Mouse (Mus musculus) heart, adult 2 months (tissue): Measurements from ENCODE around the gene Rbpj. TPM values are rescaled to one million over a fixed set of nuclear protein-coding genes. Genes with fewer than 3 reads are reported as not detected.
A peak's percentile ranks its signal among the peaks of the same experiment; 100 is the strongest.

Experiments used
- DNase-seq, 2 experiments: peaks; one replicate each; pipeline ENCODE4 v3.0.0; 2021
- H3K27ac ChIP-seq: fragments of 200-600 bp; 2 replicates; pipeline ENCODE4 v1.8.1; 2022
- H3K27me3 ChIP-seq: fragments of 200-500 bp; 2 replicates; pipeline ENCODE4 v1.6.1; 2012; ENCODE audit warnings: mild to moderate bottlenecking, low read length, inconsistent platforms, mixed read lengths; ENCODE audit not compliant: control insufficient read depth, insufficient read depth
- H3K36me3 ChIP-seq: fragments of 200-500 bp; 2 replicates; pipeline ENCODE4 v1.6.1; 2012; ENCODE audit warnings: low read length, inconsistent platforms; ENCODE audit not compliant: control insufficient read depth, insufficient read depth
- H3K4me1 ChIP-seq: fragments of 200-500 bp; 2 replicates; pipeline ENCODE4 v1.6.1; 2011; ENCODE audit warnings: low read length; ENCODE audit not compliant: control insufficient read depth, insufficient read depth
- H3K4me3 ChIP-seq: fragments of 200-600 bp; 2 replicates; pipeline ENCODE4 v1.8.1; 2022
- H3K79me2 ChIP-seq: fragments of 200-500 bp; replicated peaks from 2 replicates; pipeline ENCODE4 v1.6.1; 2012; ENCODE audit warnings: mild to moderate bottlenecking, inconsistent platforms, low read length, moderate library complexity, mixed read lengths; ENCODE audit not compliant: control insufficient read depth, insufficient read depth
- H3K9ac ChIP-seq: fragments of 200-500 bp; 2 replicates; pipeline ENCODE4 v1.6.1; 2012; ENCODE audit warnings: low read depth, mild to moderate bottlenecking, control low read depth, inconsistent platforms, low read length, mixed read lengths
- CTCF ChIP-seq: fragments of 200-600 bp; IDR thresholded peaks from 2 replicates; pipeline ENCODE4 v1.8.1; 2022; ENCODE audit warnings: antibody characterized with exemption, mild to moderate bottlenecking, moderate library complexity
- EP300 ChIP-seq: fragments of 200-500 bp; IDR thresholded peaks from 2 replicates; pipeline ENCODE4 v1.6.1; 2011; ENCODE audit warnings: low read depth, low read length, control low read depth; ENCODE audit not compliant: insufficient read depth
- POLR2A ChIP-seq: fragments of 200-500 bp; IDR thresholded peaks from 2 replicates; pipeline ENCODE4 v1.6.1; 2011; ENCODE audit warnings: mild to moderate bottlenecking, low read depth, low read length, control low read depth; ENCODE audit not compliant: insufficient read depth
- WGBS: fragments of 180-500 bp; shearing (Covaris S2); methylation state at CpG from one replicate; pipeline ENCODE4 v1.1.7; 2018; 5-methylcytosine and 5-hydroxymethylcytosine counted together
- intact Hi-C: fragments of 180-260 bp; cut with DNase I; formaldehyde crosslinking; loops from one replicate; pipeline ENCODE4 v1.15.1; 2025
- polyA plus RNA-seq: library from polyadenylated mRNA; depleted of rRNA; stranded (reverse); fragments of >200 nt; gene quantifications from 2 replicates; pipeline ENCODE4 v1.2.3, GENCODE M21; 2012
- total RNA-seq, 2 experiments: library from RNA; stranded (reverse); gene quantifications; 2 replicates each; pipeline ENCODE4 v1.2.3; 2021

Gene Rbpj
- total and polyA plus RNA-seq, 3 experiments, result 13.5 to 29.6 (median 22.1) TPM

DNA sequence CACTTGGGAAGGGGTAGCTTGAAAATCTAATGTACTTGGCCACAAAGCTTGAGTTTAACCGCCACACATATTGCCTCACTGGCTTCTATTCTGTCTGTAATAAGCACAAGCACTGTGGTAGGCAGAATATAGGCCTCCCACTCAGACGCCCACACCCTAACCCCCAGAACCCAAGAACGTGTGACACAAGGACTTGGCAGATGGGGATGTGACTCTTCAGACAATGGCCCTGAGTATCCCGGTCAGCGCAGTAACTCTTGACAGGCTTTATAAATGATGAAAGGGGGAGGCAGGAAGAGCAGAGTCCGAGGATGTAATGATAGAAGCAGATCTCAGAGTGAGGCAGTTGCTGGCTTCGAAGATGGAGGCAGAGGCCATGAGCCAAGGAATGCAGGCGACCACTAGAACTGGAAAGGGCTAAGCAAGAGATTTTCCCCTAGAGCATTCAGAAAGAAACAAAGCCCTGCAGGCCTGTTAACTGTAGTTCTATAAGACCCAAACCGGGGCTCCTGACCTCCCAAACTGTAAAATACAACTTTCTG is 20.1 kb downstream of the Rbpj start:
- Histone ChIP-seq H3K36me3 (no peaks in the 10 kb centered on the region), H3K4me1 (peaks cover 5% of the 10 kb centered on the region; the same call in 1 of the 2 replicates), H3K27ac (no peak overlapping the region), H3K27me3 (no peaks in the 10 kb centered on the region), H3K9ac (no peak overlapping the region), H3K4me3 (no peak overlapping the region), H3K79me2 (no peaks in the 10 kb centered on the region)
- intact Hi-C loops, result no loop called here
- WGBS, result 64% methylated on average over 9 of the region's 9 CpGs
- DNase-seq, result no peak
- TF ChIP-seq POLR2A (no peak), EP300 (no peak), CTCF (no peak)

DNA sequence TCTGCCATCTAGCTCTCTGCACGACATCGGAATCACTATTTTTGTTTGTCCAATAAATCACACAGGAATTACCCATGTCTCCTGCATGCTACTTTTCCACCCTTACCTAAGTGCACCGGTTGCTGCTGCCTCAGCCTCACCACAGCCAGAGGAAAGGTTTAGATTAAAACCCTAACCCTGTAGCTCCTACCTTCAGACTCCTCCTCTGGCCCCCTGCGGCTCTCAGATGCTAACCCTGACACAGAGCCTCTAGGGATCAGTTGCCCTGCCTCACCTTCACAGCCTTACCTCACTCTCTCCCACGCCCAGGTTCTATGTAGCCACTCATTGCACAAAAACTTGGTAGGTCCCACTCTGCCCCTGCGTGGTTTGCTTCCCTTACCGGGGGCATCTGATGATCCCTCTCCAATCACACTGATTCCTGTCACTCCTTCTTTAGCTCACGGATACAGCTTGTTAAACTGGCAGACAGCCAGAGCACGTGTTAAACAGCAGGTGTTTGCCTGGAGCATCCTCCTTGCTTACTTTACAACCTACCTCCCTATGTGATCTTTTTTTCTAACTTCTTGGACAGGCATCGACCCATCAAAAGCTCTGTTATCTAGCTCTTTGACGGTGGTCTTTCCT is 21.1 kb downstream of the Rbpj start:
- Histone ChIP-seq H3K27ac (no peak overlapping the region), H3K36me3 (no peaks in the 10 kb centered on the region), H3K4me3 (no peak overlapping the region), H3K79me2 (no peaks in the 10 kb centered on the region), H3K4me1 (peaks cover 3% of the 10 kb centered on the region; the same call in 1 of the 2 replicates), H3K27me3 (no peaks in the 10 kb centered on the region), H3K9ac (no peak overlapping the region)
- 46% methylated on average over 11 of the region's 11 CpGs for WGBS
- intact Hi-C loops, result no loop called here
- DNase-seq, result no peak
- TF ChIP-seq EP300, result no peak
- no peak for TF ChIP-seq POLR2A

DNA sequence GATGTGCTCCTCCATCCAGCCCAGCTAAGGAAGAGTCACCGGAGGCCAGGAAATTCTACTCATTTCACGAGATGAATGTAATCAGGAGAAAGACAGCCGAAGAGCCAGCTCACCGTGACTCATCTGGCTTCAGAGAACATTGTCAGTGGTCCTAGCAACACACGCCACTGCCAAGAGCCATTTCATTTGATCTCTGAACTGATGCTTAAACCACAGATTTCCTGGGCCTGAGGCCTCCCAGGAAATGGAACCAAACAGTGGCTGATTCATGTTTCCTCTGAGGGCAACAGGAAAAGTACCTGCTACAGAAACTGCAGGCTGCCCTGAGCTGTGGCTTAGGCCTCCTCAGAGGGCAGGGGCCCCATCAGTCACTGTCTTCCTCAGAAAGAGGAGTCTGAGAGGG is 24.7 kb downstream of the Rbpj start:
- Histone ChIP-seq H3K9ac (no peak overlapping the region), H3K4me3 (no peak overlapping the region), H3K36me3 (no peaks in the 10 kb centered on the region), H3K27me3 (no peaks in the 10 kb centered on the region), H3K79me2 (no peaks in the 10 kb centered on the region), H3K4me1 (peaks cover 3% of the 10 kb centered on the region; the same call in 1 of the 2 replicates), H3K27ac (no peak overlapping the region)
- TF ChIP-seq CTCF (no peak), EP300 (no peak), POLR2A (no peak)
- 30% methylated on average over 5 of the region's 5 CpGs for WGBS
- peak in 1 of 2 experiments; percentile 45 for DNase-seq
- intact Hi-C loops, result no loop called here

DNA sequence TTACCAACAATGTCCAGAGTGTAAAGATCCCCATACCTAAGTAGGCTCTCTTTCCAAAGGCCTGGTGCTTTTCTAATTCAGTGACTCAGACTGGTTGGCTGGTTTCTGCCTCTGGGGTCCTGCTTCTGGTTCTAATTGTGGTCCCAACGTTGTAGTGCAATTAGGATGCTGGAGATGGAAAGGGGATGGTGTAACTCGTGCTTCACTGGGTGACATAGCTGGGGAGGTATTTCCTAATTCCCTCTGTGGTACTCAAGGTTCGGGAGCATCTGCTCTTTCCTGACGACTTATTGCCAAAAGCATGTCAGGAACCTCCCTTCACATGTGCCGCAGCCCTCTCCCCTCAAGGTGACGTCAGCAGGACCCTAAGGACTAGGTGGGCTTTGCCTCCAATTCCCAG is 27.8 kb downstream of the Rbpj start:
- intact Hi-C loops, result no loop called here
- WGBS, result 59% methylated on average over 6 of the region's 6 CpGs

DNA sequence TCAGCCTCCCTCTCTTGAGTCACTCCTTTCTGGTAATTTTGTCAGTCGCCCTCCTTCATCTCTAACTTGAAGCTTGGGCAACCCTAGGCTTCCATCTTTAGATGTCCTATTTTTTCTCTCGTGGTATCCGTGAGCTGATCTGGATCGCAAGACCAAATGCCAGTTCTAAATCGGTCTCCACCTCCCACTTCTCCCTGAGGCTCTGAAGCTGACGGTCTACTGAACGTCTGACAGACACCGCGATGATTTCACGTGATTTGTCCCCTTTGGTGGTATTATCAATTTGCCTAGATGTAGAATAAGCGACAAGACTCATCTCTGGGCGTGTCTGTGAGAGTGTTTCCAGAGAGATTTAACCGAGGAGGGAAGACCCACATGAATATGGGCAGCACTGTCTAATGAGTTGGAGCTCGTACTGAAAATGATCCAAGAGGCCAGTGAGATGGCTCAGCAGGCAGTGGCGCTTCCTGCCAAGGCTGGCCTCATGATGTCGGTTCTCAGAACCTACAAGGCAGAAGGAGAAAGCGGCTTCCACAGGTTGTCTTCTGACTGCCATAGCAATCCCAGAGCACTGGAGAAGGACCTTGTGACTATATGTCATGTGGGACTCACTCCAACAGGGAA is 28.7 kb downstream of the Rbpj start:
- 83% methylated on average over 17 of the region's 17 CpGs for WGBS

More for the DNA sequence above, 27.8 kb downstream of the Rbpj start:
- H3K4me1 ChIP-seq, result peaks cover 3% of the 10 kb centered on the region; the same call in 1 of the 2 replicates
- H3K79me2 ChIP-seq, result no peaks in the 10 kb centered on the region
- no peak overlapping the region for H3K4me3 ChIP-seq
- no peak overlapping the region for H3K9ac ChIP-seq
- H3K27ac ChIP-seq, result no peak overlapping the region
- TF ChIP-seq POLR2A (no peak), EP300 (no peak), CTCF (no peak)
- no peak for DNase-seq
- H3K36me3 ChIP-seq, result no peaks in the 10 kb centered on the region
- H3K27me3 ChIP-seq, result no peaks in the 10 kb centered on the region

DNA sequence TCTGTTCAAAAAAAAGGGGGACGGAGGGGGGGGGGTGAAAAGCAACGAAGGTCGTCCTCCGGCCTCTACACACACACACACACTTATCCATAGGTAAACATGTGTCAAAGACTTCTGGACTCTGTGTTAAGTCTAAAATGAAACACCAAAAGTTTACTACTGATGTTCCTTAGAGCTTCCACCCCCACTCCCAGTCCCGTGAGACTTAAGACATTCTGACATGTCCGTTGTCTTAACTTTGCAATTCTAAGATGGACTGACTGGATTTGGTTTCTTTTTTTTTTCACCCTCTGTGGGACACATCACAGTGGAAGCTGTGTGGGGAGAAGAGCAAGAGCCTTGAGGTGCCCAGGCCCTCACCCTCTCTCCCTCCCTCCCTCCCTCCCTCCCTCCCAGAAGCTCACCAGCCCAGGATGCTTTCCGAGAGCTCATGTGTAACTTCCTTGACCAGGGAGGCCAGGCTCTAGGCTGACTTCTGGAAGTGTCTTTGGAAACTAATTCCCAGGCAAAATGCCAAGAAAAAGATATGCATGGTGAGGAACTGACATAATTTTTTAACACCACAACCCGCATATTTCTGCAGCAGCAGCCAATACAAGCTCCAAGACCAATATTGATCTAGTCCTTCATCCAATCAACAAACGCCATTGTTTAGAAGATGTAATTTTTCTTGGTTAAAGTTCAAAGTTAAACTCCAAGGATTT is 31.0 kb downstream of the Rbpj start:
- Histone ChIP-seq H3K27ac (no peak overlapping the region; the same call in 1 of the 2 replicates), H3K4me3 (no peak overlapping the region), H3K27me3 (no peaks in the 10 kb centered on the region), H3K36me3 (no peaks in the 10 kb centered on the region), H3K79me2 (no peaks in the 10 kb centered on the region), H3K4me1 (no peaks in the 10 kb centered on the region), H3K9ac (no peak overlapping the region)
- intact Hi-C loops, result no loop called here
- TF ChIP-seq EP300 (no peak), CTCF (no peak), POLR2A (no peak)
- WGBS, result 48% methylated on average over 9 of the region's 9 CpGs
- DNase-seq, result peak in 1 of 2 experiments; percentile 46

More for the DNA sequence above, 28.7 kb downstream of the Rbpj start:
- no peaks in the 10 kb centered on the region for H3K36me3 ChIP-seq
- no peak overlapping the region for H3K27ac ChIP-seq
- TF ChIP-seq EP300 (no peak), POLR2A (no peak), CTCF (no peak)
- H3K27me3 ChIP-seq, result no peaks in the 10 kb centered on the region
- no peaks in the 10 kb centered on the region for H3K79me2 ChIP-seq
- peaks cover 3% of the 10 kb centered on the region; the same call in 1 of the 2 replicates for H3K4me1 ChIP-seq
- H3K9ac ChIP-seq, result no peak overlapping the region
- H3K4me3 ChIP-seq, result no peak overlapping the region
- DNase-seq, result no peak
- intact Hi-C loops, result no loop called here
